Mouse (Mus musculus) right cerebral cortex, adult 2 months (tissue): ENCODE data around the gene Spag4.

ENCODE experiments used
- DNase-seq, 2 experiments: peaks; one replicate each; pipeline ENCODE4 v3.0.0; 2021 to 2022; ENCODE audit warnings: low spot score in 2 of 2

Gene Spag4

GRCm38 (mm10) chr2:156065099-156066041 is at the start of gene Spag4:
Gene Spag4, plus strand, starts transcription at chr2:156065175.
- peak; percentile 49 to 70 for DNase-seq

- no peak for DNase-seq
These were observed 46.9 kb upstream of the Spag4 start for GRCm38 (mm10) chr2:156018106-156018505.

- DNase-seq = no peak
These were observed 43.8 kb upstream of the Spag4 start for GRCm38 (mm10) chr2:156021219-156021618.

- no peak for DNase-seq
These were observed 43.2 kb upstream of the Spag4 start for GRCm38 (mm10) chr2:156021765-156022164.

- no peak for DNase-seq
These were observed 39.5 kb upstream of the Spag4 start for GRCm38 (mm10) chr2:156025482-156025881.

GRCm38 (mm10) chr2:156039390-156039789 is 25.6 kb upstream of the Spag4 start:
- DNase-seq = no peak

GRCm38 (mm10) chr2:156042903-156043302 is 22.1 kb upstream of the Spag4 start:
- no peak for DNase-seq

GRCm38 (mm10) chr2:156047929-156048328 is 17.0 kb upstream of the Spag4 start:
- DNase-seq = no peak

- no peak for DNase-seq
These were observed 12.2 kb upstream of the Spag4 start, which contains the start of gene Fer1l4 for GRCm38 (mm10) chr2:156052816-156053215. Gene Fer1l4, minus strand, starts transcription at chr2:156052947.

GRCm38 (mm10) chr2:156066126-156066525 is 1.2 kb downstream of the Spag4 start:
- no peak for DNase-seq

- no peak for DNase-seq
These were observed 2.9 kb downstream of the Spag4 start for GRCm38 (mm10) chr2:156067916-156068315.

- DNase-seq = no peak
These were observed 6.3 kb downstream of the Spag4 start for GRCm38 (mm10) chr2:156071236-156071635.

- DNase-seq = no peak
These were observed 8.8 kb downstream of the Spag4 start for GRCm38 (mm10) chr2:156073725-156074124.

- DNase-seq = no peak
These were observed 12.5 kb downstream of the Spag4 start for GRCm38 (mm10) chr2:156077461-156077860.

GRCm38 (mm10) chr2:156078421-156079182 is 13.6 kb downstream of the Spag4 start:
- no peak for DNase-seq

- DNase-seq = no peak
These were observed 14.2 kb downstream of the Spag4 start for GRCm38 (mm10) chr2:156079183-156079560.

- no peak for DNase-seq
These were observed 14.7 kb downstream of the Spag4 start for GRCm38 (mm10) chr2:156079674-156080073.

GRCm38 (mm10) chr2:156080391-156080790 is 15.4 kb downstream of the Spag4 start:
- DNase-seq = no peak

GRCm38 (mm10) chr2:156084541-156084940 is 19.6 kb downstream of the Spag4 start:
- no peak for DNase-seq

GRCm38 (mm10) chr2:156087391-156088110 is 22.6 kb downstream of the Spag4 start:
- DNase-seq = no peak

GRCm38 (mm10) chr2:156089799-156090198 is 24.8 kb downstream of the Spag4 start:
- no peak for DNase-seq

GRCm38 (mm10) chr2:156091926-156092325 is 27.0 kb downstream of the Spag4 start:
- no peak for DNase-seq
